Comparison of ENCODE assay signal across 10 mouse cellular contexts in genomic region chr12:70283116-70283731, GRCm38 (mm10). TPM values are rescaled to one million over a fixed set of nuclear protein-coding genes. Genes with fewer than 3 reads are reported as not detected.
DNase-seq lines count a peak whose midpoint lies in the region; TF ChIP-seq lines count a peak whose summit lies in the region.
"Had no signal": no experiment of that assay in that cellular context is flagged by ENCODE, and none has a peak within 500 bp of the region (broad histone marks: within the 10 kb centered on the region; RNA-seq: fewer than 3 reads in every experiment).

No protein-coding gene starts in this region.

- H3K4me1 ChIP-seq in lung, adult 2 months (ENCODE audit: control insufficient read depth, insufficient read depth, low read length), result no peaks in the 10 kb centered on the region

- no peak for TF ChIP-seq POLR2A in lung, adult 2 months (IDR thresholded peaks at IDR 0.05; ENCODE audit: borderline replicate concordance, extremely low read depth, low read depth, low read length)

- 56% methylated on average over 10 of the region's 10 CpGs for WGBS in lung, adult 2 months

- peak; percentile 68 for DNase-seq in gastrocnemius, adult 18-20 months (ENCODE audit: low spot score)
- no peak for DNase-seq in gastrocnemius, postnatal 10 days
- DNase-seq in lung, postnatal 14 days, result peak; percentile 50
- DNase-seq in lung, adult 2 months, result no peak
- DNase-seq in cerebellum, postnatal 36 days, result peak; percentile 32 to 43
- DNase-seq in lung, postnatal 36 days, result peak; percentile 8
- DNase-seq in thymus, postnatal 36 days, result no peak
- no peak for DNase-seq in urinary bladder, postnatal 14 days (ENCODE audit: low spot score)
- DNase-seq: lung, embryonic 14.5 days; thymus, adult 2 months had no signal

- no peak for TF ChIP-seq CTCF in lung, adult 2 months (IDR thresholded peaks at IDR 0.05; ENCODE audit: insufficient read depth, low read length)

- H3K4me3 ChIP-seq in lung, adult 2 months (replicated peaks; ENCODE audit: extremely low read depth, low read depth, low read length), result no peak overlapping the region

RNA-seq across cellular contexts. Expression of gene Pygl, which starts 51.9 kb away (rescaled TPM):
- total RNA-seq in gastrocnemius, adult 18-20 months (2021), result 1 to 10 TPM; 1.4 to 2.4 TPM
- total RNA-seq in gastrocnemius, postnatal 10 days (2021), result 1 to 10 TPM; 3.3 to 5.5 TPM
- polyA plus RNA-seq in lung, adult 2 months (2012; rRNA removed), result 25.9 and 43.4 TPM in 2 replicates

Comparison
In these comparisons a context has a peak if more than half of its experiments do, and no peak if none do; other contexts are left out.
1. DNase-seq: peak in gastrocnemius, adult 18-20 months (single experiment), lung, postnatal 14 days (single experiment), cerebellum, postnatal 36 days (2 of 2) and lung, postnatal 36 days (single experiment); none in gastrocnemius, postnatal 10 days (single experiment), lung, adult 2 months (single experiment), thymus, postnatal 36 days (0 of 2) and urinary bladder, postnatal 14 days (single experiment).